Mouse (Mus musculus): Measurements from ENCODE around the gene Xpnpep1.

Gene Xpnpep1

GRCm38 (mm10) chr19:53031957-53032371 lies 8.1 kb downstream of the Xpnpep1 start:
- no peak for DNase-seq (ENCODE audit: low spot score in 2 of 2)

- DNase-seq (ENCODE audit: low spot score in 2 of 2): no peak
Measured at GRCm38 (mm10) chr19:53030279-53030678, 9.7 kb downstream of the Xpnpep1 start.

GRCm38 (mm10) chr19:53029686-53030085 lies 10.3 kb downstream of the Xpnpep1 start:
- DNase-seq (ENCODE audit: low spot score in 2 of 2): no peak

GRCm38 (mm10) chr19:53029045-53029444 lies 11.0 kb downstream of the Xpnpep1 start:
- DNase-seq (ENCODE audit: low spot score in 2 of 2): no peak

- DNase-seq (ENCODE audit: low spot score in 2 of 2): no peak
Measured at GRCm38 (mm10) chr19:53028216-53028615, 11.8 kb downstream of the Xpnpep1 start.

- DNase-seq (ENCODE audit: low spot score in 2 of 2): no peak
Measured at GRCm38 (mm10) chr19:53023189-53023588, 16.8 kb downstream of the Xpnpep1 start.

GRCm38 (mm10) chr19:53022037-53022614 lies 17.9 kb downstream of the Xpnpep1 start:
- no peak for DNase-seq (ENCODE audit: low spot score in 2 of 2)

- no peak for DNase-seq (ENCODE audit: low spot score in 2 of 2)
Measured at GRCm38 (mm10) chr19:53021537-53021936, 18.5 kb downstream of the Xpnpep1 start.

GRCm38 (mm10) chr19:53019716-53020463 lies 20.1 kb downstream of the Xpnpep1 start:
- peak in 1 of 2 experiments; percentile 67 for DNase-seq (ENCODE audit: low spot score in 2 of 2)

- no peak for DNase-seq (ENCODE audit: low spot score in 2 of 2)
Measured at GRCm38 (mm10) chr19:53017954-53018353, 22.1 kb downstream of the Xpnpep1 start.

- no peak for DNase-seq (ENCODE audit: low spot score in 2 of 2)
Measured at GRCm38 (mm10) chr19:53017248-53017647, 22.8 kb downstream of the Xpnpep1 start.

GRCm38 (mm10) chr19:53014910-53015710 lies 24.9 kb downstream of the Xpnpep1 start:
- no peak for DNase-seq (ENCODE audit: low spot score in 2 of 2)

GRCm38 (mm10) chr19:53013744-53014143 lies 26.3 kb downstream of the Xpnpep1 start:
- DNase-seq (ENCODE audit: low spot score in 2 of 2): no peak

- no peak for DNase-seq (ENCODE audit: low spot score in 2 of 2)
Measured at GRCm38 (mm10) chr19:53013341-53013740, 26.7 kb downstream of the Xpnpep1 start.

GRCm38 (mm10) chr19:53010941-53011340 lies 29.1 kb downstream of the Xpnpep1 start:
- no peak for DNase-seq (ENCODE audit: low spot score in 2 of 2)

- DNase-seq (ENCODE audit: low spot score in 2 of 2): no peak
Measured at GRCm38 (mm10) chr19:53008921-53009320, 31.1 kb downstream of the Xpnpep1 start.

- no peak for DNase-seq (ENCODE audit: low spot score in 2 of 2)
Measured at GRCm38 (mm10) chr19:53008020-53008705, 31.9 kb downstream of the Xpnpep1 start.

GRCm38 (mm10) chr19:53005978-53006377 lies 34.0 kb downstream of the Xpnpep1 start:
- no peak for DNase-seq (ENCODE audit: low spot score in 2 of 2)

GRCm38 (mm10) chr19:53003554-53004365 lies 36.3 kb downstream of the Xpnpep1 start:
- DNase-seq (ENCODE audit: low spot score in 2 of 2): no peak

- DNase-seq (ENCODE audit: low spot score in 2 of 2): no peak
Measured at GRCm38 (mm10) chr19:53002166-53003095, 37.6 kb downstream of the Xpnpep1 start.
